Mouse (Mus musculus): Measurements from ENCODE around the gene Jak3. TPM values are rescaled to one million over a fixed set of nuclear protein-coding genes. Genes with fewer than 3 reads are reported as not detected.
A peak's percentile ranks its signal among the peaks of the same experiment; 100 is the strongest.

Jak3 gene
- polyA plus RNA-seq (2015; fragmentation: Nextera tagmentation; extraction: Ambion mirVana): 5.7 and 6.1 TPM in 2 replicates

DNA sequence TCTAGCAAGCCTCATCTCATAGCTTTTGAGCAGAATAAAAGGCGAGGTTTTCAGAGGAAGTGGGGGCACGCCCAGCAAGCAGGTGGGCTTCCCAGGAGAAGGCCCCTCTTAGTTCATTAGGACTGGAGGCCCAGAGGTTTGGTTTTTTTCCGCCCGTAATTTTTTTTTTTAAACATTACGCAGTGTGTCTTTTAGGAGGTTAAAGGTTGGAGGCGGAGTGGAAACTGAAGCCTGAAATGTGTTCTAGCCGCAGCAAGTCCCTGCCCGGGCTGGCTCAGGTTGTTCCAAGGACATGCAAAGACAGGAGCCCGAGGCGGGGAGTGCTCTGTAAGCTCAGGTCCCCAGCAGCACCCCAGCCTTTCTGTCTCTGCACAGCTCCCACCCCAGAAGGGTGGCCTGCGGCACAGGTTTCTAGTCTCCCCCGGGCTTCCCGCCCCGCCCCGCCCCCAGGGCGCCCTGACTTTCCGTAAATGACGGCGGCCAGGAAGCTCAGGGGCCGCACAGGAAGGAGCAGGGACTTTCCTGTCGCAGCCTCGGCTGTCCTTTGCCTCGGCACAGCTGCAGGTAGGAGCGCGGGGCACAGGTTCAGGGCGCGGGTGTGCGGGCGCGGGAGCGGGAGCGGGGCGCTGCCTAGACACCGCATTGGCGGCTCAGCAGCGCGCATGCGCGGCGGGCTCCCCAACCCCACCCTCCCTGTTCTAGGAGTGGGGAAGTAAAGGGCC lies at the start of gene Jak3:
Jak3 (plus strand) TSS at position 277 of the 722 bp plus-strand sequence.
- peak; percentile 61 for DNase-seq
- H3K36me3 ChIP-seq: no peaks in the 10 kb centered on the region

GRCm38 (mm10) chr8:71626753-71627152 lies 49.3 kb upstream of the Jak3 start:
- H3K27ac ChIP-seq: no peak overlapping the region
- no peak for ATAC-seq (ENCODE audit: low read depth)
- no peak overlapping the region for H3K9ac ChIP-seq
- WGBS (ENCODE audit: insufficient replicate concordance): 70% methylated on average over 9 of the region's 9 CpGs
- no peak overlapping the region for H3K4me3 ChIP-seq (replicated peaks)
- DNase-seq: no peak
- H3K27me3 ChIP-seq: peaks cover 25% of the 10 kb centered on the region
- H3K4me2 ChIP-seq: no peak overlapping the region
- peaks cover 33% of the 10 kb centered on the region for H3K4me1 ChIP-seq (replicated peaks)
- H3K9me3 ChIP-seq (replicated peaks): peaks cover 13% of the 10 kb centered on the region
- H3K36me3 ChIP-seq: peaks cover 38% of the 10 kb centered on the region

More for the DNA sequence above, at the start of gene Jak3:
- Histone ChIP-seq H3K9me3 (replicated peaks) (no peaks in the 10 kb centered on the region), H3K4me2 (peak within 1 kb of the TSS; percentile 89), H3K4me1 (replicated peaks) (peaks cover 44% of the 10 kb centered on the region), H3K27ac (peak within 1 kb of the TSS; percentile 77), H3K9ac (peak within 1 kb of the TSS; percentile 81), H3K27me3 (peaks cover 26% of the 10 kb centered on the region), H3K4me3 (replicated peaks) (peak within 1 kb of the TSS; percentile 76)
- WGBS (ENCODE audit: insufficient replicate concordance): 2% methylated on average over 37 of the region's 40 CpGs
- ATAC-seq (ENCODE audit: low read depth): peak; percentile 75

DNA sequence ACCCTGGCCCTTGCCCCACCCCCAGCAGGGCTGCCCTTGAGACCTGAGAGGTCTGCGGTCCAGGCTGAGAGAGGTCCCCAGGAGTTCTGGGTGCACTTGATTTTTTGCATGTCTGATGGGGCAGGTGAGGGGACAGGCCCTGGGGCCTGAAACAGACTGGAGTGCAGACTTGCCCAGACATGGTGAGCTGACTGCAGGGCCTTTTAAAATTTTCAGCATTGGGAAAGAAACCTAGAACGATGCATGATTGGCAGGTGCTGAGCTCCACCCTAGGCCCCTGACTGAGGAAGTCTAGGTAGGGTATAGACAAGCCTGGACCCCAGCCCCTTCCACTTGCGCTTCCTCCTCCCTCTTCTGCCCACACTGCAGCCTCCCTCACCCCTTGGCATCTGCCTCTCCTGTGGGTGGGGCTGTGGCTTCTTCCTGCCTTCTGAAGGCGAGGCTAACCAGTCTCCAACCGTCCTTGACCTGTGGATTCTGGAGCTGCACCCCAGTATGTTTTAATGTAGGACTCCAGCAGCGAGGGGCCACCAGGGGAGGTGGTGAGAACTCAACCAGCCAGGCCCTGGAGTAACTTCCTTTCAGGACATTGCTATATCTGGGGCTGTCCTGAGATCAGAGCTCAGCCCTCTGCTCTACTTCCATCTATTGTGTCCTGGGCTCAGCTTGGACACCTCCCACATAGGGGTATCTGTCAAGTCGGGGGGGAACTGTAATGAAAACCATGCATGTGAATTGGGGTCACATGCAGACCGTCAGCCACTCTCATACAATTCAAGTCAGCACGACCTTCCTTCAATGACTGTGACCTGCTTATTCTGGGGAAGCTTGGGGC lies 48.6 kb upstream of the Jak3 start:
- Histone ChIP-seq H3K9ac (no peak overlapping the region), H3K36me3 (peaks cover 31% of the 10 kb centered on the region), H3K27me3 (peaks cover 29% of the 10 kb centered on the region), H3K4me3 (replicated peaks) (no peak overlapping the region), H3K27ac (peak overlapping the region; percentile 26; the same call in 1 of the 2 replicates), H3K4me2 (no peak overlapping the region), H3K9me3 (replicated peaks) (peaks cover 6% of the 10 kb centered on the region), H3K4me1 (replicated peaks) (peaks cover 34% of the 10 kb centered on the region)
- WGBS (ENCODE audit: insufficient replicate concordance): 31% methylated on average over 9 of the region's 9 CpGs
- no peak for ATAC-seq (ENCODE audit: low read depth)
- DNase-seq: no peak

GRCm38 (mm10) chr8:71628396-71629095 lies 47.5 kb upstream of the Jak3 start:
- Histone ChIP-seq H3K36me3 (peaks cover 20% of the 10 kb centered on the region), H3K27ac (peak overlapping the region; percentile 13; the same call in 1 of the 2 replicates), H3K27me3 (peaks cover 39% of the 10 kb centered on the region), H3K4me2 (peak overlapping the region; percentile 87), H3K4me3 (replicated peaks) (peak overlapping the region; percentile 62), H3K4me1 (replicated peaks) (peaks cover 38% of the 10 kb centered on the region), H3K9me3 (replicated peaks) (no peaks in the 10 kb centered on the region), H3K9ac (peak overlapping the region; percentile 69)
- no peak for ATAC-seq (ENCODE audit: low read depth)
- 5% methylated on average over 16 of the region's 16 CpGs for WGBS (ENCODE audit: insufficient replicate concordance)
- DNase-seq: no peak

GRCm38 (mm10) chr8:71629096-71629697 lies 46.9 kb upstream of the Jak3 start:
- H3K4me1 ChIP-seq (replicated peaks): peaks cover 44% of the 10 kb centered on the region
- no peaks in the 10 kb centered on the region for H3K9me3 ChIP-seq (replicated peaks)
- DNase-seq (peak; percentile 90), ATAC-seq (ENCODE audit: low read depth) (peak; percentile 78)
- H3K27ac ChIP-seq: peak overlapping the region; percentile 13; the same call in 1 of the 2 replicates
- peak overlapping the region; percentile 87 for H3K4me2 ChIP-seq
- peaks cover 45% of the 10 kb centered on the region for H3K27me3 ChIP-seq
- H3K36me3 ChIP-seq: peaks cover 14% of the 10 kb centered on the region
- WGBS (ENCODE audit: insufficient replicate concordance): under 1% methylated on average over 55 of the region's 55 CpGs
- H3K4me3 ChIP-seq (replicated peaks): peak overlapping the region; percentile 62
- peak overlapping the region; percentile 69 for H3K9ac ChIP-seq

- Histone ChIP-seq H3K4me1 (replicated peaks) (peaks cover 50% of the 10 kb centered on the region), H3K4me2 (peak overlapping the region; percentile 87), H3K9me3 (replicated peaks) (no peaks in the 10 kb centered on the region), H3K36me3 (peaks cover 8% of the 10 kb centered on the region), H3K9ac (no peak overlapping the region), H3K27me3 (peaks cover 51% of the 10 kb centered on the region), H3K4me3 (replicated peaks) (peak overlapping the region; percentile 62), H3K27ac (no peak overlapping the region)
- ATAC-seq (ENCODE audit: low read depth) (peak; percentile 19), DNase-seq (peak; percentile 53)
- 6% methylated on average over 25 of the region's 25 CpGs for WGBS (ENCODE audit: insufficient replicate concordance)
Measured at GRCm38 (mm10) chr8:71629781-71630212, 46.3 kb upstream of the Jak3 start.

GRCm38 (mm10) chr8:71630761-71631160 lies 45.3 kb upstream of the Jak3 start:
- Histone ChIP-seq H3K9me3 (replicated peaks) (no peaks in the 10 kb centered on the region), H3K4me3 (replicated peaks) (no peak overlapping the region), H3K36me3 (peaks cover 3% of the 10 kb centered on the region; the same call in 1 of the 2 replicates), H3K4me1 (replicated peaks) (peaks cover 51% of the 10 kb centered on the region), H3K4me2 (no peak overlapping the region), H3K9ac (no peak overlapping the region), H3K27me3 (peaks cover 61% of the 10 kb centered on the region), H3K27ac (no peak overlapping the region)
- DNase-seq (no peak), ATAC-seq (ENCODE audit: low read depth) (no peak)
- 66% methylated on average over 6 of the region's 6 CpGs for WGBS (ENCODE audit: insufficient replicate concordance)

GRCm38 (mm10) chr8:71631897-71632296 lies 44.2 kb upstream of the Jak3 start:
- Histone ChIP-seq H3K4me3 (replicated peaks) (no peak overlapping the region), H3K4me1 (replicated peaks) (peaks cover 51% of the 10 kb centered on the region), H3K27ac (no peak overlapping the region), H3K27me3 (peaks cover 68% of the 10 kb centered on the region), H3K4me2 (no peak overlapping the region), H3K36me3 (no peaks in the 10 kb centered on the region), H3K9me3 (replicated peaks) (no peaks in the 10 kb centered on the region), H3K9ac (no peak overlapping the region)
- DNase-seq (no peak), ATAC-seq (ENCODE audit: low read depth) (no peak)
- 39% methylated on average over 2 of the region's 2 CpGs for WGBS (ENCODE audit: insufficient replicate concordance)

DNA sequence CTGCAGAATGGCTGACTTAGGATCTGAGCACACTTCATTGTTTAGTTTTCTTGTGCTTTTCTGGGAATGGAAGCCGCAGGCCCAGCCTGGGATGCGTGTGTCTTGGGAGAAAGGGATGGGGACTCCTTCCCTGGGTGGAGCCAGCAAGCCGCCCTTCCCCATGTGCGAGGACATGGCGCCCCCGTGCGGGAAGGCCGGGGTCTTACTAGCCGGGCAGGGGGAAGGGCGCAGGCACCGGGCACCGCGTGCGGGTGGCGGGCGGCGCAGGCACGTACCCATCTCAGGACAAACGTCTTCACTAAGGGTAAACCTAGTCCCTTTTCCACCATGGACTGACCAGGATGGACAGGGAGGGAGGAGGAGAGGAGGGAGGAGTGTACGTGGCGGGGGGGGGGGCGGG lies 42.9 kb upstream of the Jak3 start:
- H3K4me3 ChIP-seq (replicated peaks): no peak overlapping the region
- peak overlapping the region; percentile 26; the same call in 1 of the 2 replicates for H3K4me2 ChIP-seq
- no peak overlapping the region for H3K9ac ChIP-seq
- peaks cover 42% of the 10 kb centered on the region for H3K4me1 ChIP-seq (replicated peaks)
- H3K36me3 ChIP-seq: no peaks in the 10 kb centered on the region
- H3K9me3 ChIP-seq (replicated peaks): no peaks in the 10 kb centered on the region
- H3K27me3 ChIP-seq: peaks cover 76% of the 10 kb centered on the region
- DNase-seq (peak; percentile 46), ATAC-seq (ENCODE audit: low read depth) (no peak)
- H3K27ac ChIP-seq: no peak overlapping the region
- 4% methylated on average over 19 of the region's 22 CpGs for WGBS (ENCODE audit: insufficient replicate concordance)

GRCm38 (mm10) chr8:71633981-71634667 lies 42.0 kb upstream of the Jak3 start:
- Histone ChIP-seq H3K9me3 (replicated peaks) (no peaks in the 10 kb centered on the region), H3K27me3 (peaks cover 77% of the 10 kb centered on the region), H3K27ac (no peak overlapping the region), H3K4me3 (replicated peaks) (no peak overlapping the region), H3K36me3 (no peaks in the 10 kb centered on the region), H3K9ac (no peak overlapping the region), H3K4me1 (replicated peaks) (peaks cover 35% of the 10 kb centered on the region), H3K4me2 (peak overlapping the region; percentile 22)
- DNase-seq (peak; percentile 51), ATAC-seq (ENCODE audit: low read depth) (peak; percentile 56)
- 2% methylated on average over 26 of the region's 26 CpGs for WGBS (ENCODE audit: insufficient replicate concordance)
